Mouse (Mus musculus) lung, adult 2 months (tissue): ENCODE results near the gene Gm43064.

Experiments
- CTCF ChIP-seq: fragments of 200-500 bp; IDR thresholded peaks from 2 replicates; pipeline ENCODE4 v1.5.1; 2011; ENCODE audit warnings: mild to moderate bottlenecking, low read length, control low read depth; ENCODE audit not compliant: insufficient read depth
- POLR2A ChIP-seq: fragments of 200-500 bp; IDR thresholded peaks from 2 replicates; pipeline ENCODE4 v1.6.1; 2011; ENCODE audit warnings: low read depth, mild to moderate bottlenecking, control low read depth, low read length, borderline replicate concordance; ENCODE audit errors: extremely low read depth

DNA sequence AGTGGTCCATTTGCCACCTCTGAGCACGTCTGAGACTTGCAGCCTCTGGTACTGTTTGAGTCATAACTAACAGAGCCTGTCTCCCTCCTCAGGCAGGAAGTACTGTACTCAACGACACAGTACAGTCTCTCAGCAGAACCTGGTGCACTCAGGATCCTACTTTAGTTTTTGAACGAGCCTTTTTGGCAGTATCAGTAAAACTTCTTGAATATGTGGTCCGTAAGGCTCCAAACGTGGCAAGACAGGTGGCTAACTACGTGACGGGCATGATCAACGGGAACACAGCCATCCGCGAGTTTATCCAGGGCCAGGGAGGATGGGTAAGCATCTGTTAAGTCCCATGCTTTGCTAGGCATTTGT, 26.6 kb downstream of the Gm43064 start:
- TF ChIP-seq CTCF = no peak
- no peak for TF ChIP-seq POLR2A
